Mouse (Mus musculus) T-cell, adult 66 days (primary cell): ENCODE measurements around the gene Setd1b. TPM values are rescaled to one million over a fixed set of nuclear protein-coding genes. Genes with fewer than 3 reads are reported as not detected.

Experiments used
- total RNA-seq, 2 experiments: library from RNA; stranded (reverse); gene quantifications; 3 replicates in 1 of 2; 4 replicates in 1 of 2; pipeline ENCODE4 v1.2.4; 2023

The Setd1b gene
- total RNA-seq, result 100 to 1,000 TPM; 101 to 106 TPM

DNA sequence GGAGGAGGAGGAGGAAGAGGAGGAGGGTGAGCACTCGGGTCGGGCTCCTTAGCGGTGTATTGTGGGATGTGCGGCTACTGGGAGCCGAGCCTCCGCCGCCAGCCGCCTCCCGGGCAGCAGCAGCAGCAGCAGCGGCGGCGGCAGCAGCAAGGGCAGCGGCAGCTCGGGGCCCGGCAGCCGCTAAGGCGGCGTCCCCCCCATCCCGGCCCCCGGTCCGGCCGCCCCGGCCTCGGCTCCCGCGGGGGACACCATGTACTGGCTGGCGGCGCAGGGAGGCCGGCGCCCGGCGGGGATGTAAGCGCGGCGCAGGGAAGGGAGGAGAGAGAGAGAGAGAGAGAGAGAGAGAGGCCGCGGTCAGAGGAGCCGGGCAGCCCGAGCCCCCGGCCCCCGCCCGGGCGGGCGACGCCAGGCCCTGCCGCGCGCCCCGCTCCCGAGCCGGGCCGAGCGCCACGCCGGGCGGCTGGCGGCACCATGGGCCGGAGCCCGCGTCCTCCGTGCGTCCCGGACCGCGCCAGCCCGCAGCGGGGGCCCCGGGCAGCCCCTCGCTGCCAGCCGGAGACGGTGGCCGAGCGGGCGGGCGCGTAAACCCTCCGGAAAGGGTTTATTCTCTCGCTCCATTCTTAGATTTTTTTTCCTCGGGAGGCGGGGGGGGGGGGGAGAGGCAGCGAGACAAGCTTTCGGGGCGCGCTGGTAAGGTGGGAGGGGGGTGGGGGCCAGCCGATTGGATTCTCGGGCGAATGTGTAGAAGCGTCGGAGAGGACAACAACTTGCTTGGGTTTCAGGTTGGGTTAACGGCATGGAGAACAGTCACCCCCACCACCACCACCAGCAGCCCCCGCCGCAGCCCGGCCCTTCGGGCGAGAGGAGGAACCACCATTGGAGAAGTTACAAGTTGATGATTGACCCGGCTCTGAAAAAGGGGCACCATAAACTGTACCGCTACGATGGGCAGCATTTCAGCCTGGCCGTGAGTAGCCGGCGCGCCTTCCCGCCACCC, at the start of gene Setd1b:
Setd1b (plus strand) TSS at position 33 of the 997 bp plus-strand sequence.

DNA sequence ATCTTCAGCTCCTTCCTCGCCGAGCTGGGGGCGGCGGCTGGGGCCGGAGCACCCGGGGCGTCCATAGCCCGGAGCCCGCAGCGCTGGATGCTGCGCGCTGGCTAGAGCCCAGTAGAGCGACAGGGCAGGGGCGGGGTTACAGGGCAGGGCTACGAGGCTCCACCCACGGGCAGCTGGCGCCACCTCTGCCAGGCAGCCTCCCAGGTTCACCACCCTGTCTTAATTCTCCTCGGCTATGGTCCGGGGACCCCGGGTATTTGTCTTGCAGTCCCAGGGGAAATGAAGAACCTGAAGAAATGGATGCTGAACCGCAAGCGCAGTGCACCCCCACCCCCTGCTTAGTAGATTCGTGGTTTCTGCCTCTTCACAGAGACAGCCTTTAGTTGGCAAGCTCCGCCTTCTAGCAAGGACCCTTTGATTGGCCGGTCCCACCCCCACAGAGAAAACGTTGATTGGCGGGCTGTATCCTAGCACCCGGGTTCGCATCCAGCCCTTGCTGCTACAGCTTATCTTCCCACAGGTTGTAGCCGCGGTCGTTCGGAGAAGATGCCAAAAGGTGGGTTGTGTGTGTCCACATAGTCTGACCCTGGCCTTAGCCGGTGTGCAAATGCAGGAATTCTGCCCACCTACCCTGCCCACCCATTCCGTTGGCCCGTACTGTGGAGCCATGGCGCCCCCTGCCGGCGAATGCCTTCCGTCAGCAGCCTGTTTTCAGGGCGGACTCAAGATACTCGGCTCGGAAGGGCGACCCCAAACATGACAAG, 9.5 kb upstream of the Setd1b start, which contains the start of gene Rhof:
Rhof (minus strand) TSS at position 385 of the 764 bp plus-strand sequence.

DNA sequence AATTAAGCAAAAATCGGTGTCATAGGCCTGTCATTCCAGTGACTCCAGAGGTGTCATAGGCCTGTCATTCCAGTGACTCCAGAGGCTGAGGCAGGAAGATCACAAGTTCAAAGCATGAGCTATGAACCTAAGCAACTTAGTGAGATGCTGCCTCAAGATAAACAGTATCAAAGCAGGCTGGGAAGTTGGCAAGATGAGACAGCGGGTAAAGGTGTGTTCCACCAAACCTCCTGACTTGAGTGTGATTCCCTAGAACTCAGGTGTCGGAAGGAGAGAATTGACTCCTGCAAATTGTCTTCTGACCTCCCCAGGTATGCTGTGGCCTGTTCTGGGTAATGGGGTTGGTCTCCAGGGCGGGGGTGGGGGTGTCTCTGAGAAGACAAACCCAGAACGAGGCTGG, 27.3 kb downstream of the Setd1b start, which contains the start of gene Psmd9:
Psmd9 (plus strand) TSS at position 130 of the 400 bp plus-strand sequence.

DNA sequence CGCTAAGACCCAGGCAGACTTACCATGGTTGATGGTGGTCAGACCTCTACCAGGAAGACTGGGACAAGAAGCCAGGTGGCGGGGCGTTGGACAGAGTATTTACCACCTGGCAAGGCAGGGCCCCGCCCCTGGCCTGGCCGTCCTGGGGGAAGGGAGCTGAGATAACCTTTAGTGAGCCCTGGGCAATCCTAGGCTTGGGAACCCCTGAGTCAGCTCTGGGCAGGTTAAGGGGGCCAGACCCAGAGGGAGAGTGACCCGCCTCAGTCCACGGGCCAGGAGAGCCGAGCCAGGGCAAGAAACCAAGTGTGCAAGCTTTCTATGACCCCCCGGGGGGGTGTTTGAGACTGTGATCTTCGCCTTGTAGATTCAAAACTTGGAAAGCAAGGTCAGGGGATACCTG, 40.7 kb downstream of the Setd1b start, which contains the start of gene Hpd:
Hpd (minus strand) TSS at position 77 of the 400 bp plus-strand sequence.

Other genes with a start within 250 kb of the Setd1b start
- gene Kdm2b, start 152.4 kb upstream of the Setd1b start, total RNA-seq, result 10 to 100 TPM; 60.5 to 66.5 TPM
- 10 to 100 TPM; 73.3 to 78.4 TPM for gene Orai1, start 127.1 kb upstream of the Setd1b start, total RNA-seq
- gene Morn3, start 95.2 kb upstream of the Setd1b start, total RNA-seq, result not detected
- gene Tmem120b, start 73.8 kb upstream of the Setd1b start, total RNA-seq, result 1 to 10 TPM; 7.0 to 7.8 TPM
- gene Rhof, start 9.5 kb upstream of the Setd1b start, total RNA-seq, result 10 to 100 TPM; 92.6 to 93.9 TPM
- gene Psmd9, start 27.2 kb downstream of the Setd1b start, total RNA-seq, result 10 to 100 TPM; 25.4 to 33.7 TPM
- gene Hpd, start 40.5 kb downstream of the Setd1b start, total RNA-seq, result not detected
- gene Wdr66, start 109.9 kb downstream of the Setd1b start, total RNA-seq, result 1 to 10 TPM; 1.9 to 2.0 TPM
- gene Bcl7a, start 201.6 kb downstream of the Setd1b start, total RNA-seq, result 10 to 100 TPM; 18.1 to 18.4 TPM